Mouse (Mus musculus): ENCODE data around the gene Dolpp1. TPM values are rescaled to one million over a fixed set of nuclear protein-coding genes. Genes with fewer than 3 reads are reported as not detected.

Gene Dolpp1
- polyA plus RNA-seq, 1 experiment from 2014 or later: 29.8 TPM

DNA sequence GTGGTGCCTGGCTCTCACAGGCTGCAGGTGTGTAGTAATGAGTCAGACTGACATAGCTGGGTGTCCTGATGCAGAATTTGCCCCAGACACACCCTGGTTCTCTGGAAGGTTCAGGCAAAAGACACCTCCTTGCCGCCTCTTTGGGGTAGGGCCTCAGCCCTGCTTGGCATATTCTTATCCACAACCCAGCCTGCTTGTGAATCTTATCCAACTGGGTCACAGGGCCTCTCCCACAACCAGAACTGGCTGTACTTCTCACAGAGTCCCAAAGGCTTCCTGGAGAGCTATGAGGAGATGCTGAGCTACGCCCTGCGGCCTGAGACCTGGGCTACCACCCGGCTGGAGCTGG, 10.7 kb upstream of the Dolpp1 start:
- peak overlapping the region; percentile 74 for H3K27ac ChIP-seq (replicated peaks)
- 73% methylated on average over 4 of the region's 4 CpGs for WGBS

DNA sequence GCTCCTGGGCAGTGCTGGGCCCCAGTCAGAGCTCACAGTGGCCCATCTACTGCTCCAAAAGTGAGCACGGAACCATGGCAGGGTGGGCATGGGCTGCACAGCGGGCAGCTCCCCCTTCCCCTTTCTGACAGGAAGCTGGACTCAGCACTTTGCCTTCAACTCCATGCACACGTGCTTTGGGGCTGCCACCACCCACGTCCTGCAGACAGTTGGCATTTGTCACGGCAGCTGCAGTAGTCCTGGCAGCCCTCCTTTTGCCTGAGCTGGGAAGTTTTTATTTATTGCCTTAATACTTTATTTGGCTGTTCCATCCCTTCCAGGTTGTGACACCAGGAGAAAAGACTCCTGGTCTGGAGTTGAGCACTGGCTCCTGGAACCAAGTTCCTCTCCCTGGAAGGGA, 7.2 kb upstream of the Dolpp1 start:
- Histone ChIP-seq H3K9ac (ENCODE audit: low read length) (no peak overlapping the region), H3K4me2 (replicated peaks; ENCODE audit: low read depth) (no peak overlapping the region), H3K9me3 (ENCODE audit: control insufficient read depth, low read length) (no peaks in the 10 kb centered on the region), H3K27ac (replicated peaks) (no peak overlapping the region), H3K4me1 (replicated peaks; ENCODE audit: control insufficient read depth, insufficient read depth) (no peaks in the 10 kb centered on the region), H3K4me3 (ENCODE audit: low read depth, low read length) (no peak overlapping the region), H3K27me3 (ENCODE audit: control insufficient read depth, insufficient read depth, low read length) (no peaks in the 10 kb centered on the region), H3K36me3 (ENCODE audit: control insufficient read depth, insufficient read depth, low read length) (peaks cover 11% of the 10 kb centered on the region; the same call in 1 of the 2 replicates)
- TF ChIP-seq CTCF (IDR thresholded peaks at IDR 0.05; ENCODE audit: low read depth) (no peak), EP300 (optimal IDR thresholded peaks at IDR 0.05) (no peak)
- WGBS: 73% methylated on average over 5 of the region's 5 CpGs
- DNase-seq (ENCODE audit: low spot score) (no peak), ATAC-seq (ENCODE audit: low FRiP score, low TSS enrichment) (no peak)

More for the DNA sequence above, 10.7 kb upstream of the Dolpp1 start:
- H3K9me3 ChIP-seq (ENCODE audit: control insufficient read depth, low read length): no peaks in the 10 kb centered on the region
- H3K4me3 ChIP-seq (ENCODE audit: low read depth, low read length): no peak overlapping the region
- TF ChIP-seq EP300 (optimal IDR thresholded peaks at IDR 0.05) (no peak), CTCF (IDR thresholded peaks at IDR 0.05; ENCODE audit: low read depth) (no peak)
- no peak for DNase-seq (ENCODE audit: low spot score)
- peaks cover 19% of the 10 kb centered on the region for H3K36me3 ChIP-seq (ENCODE audit: control insufficient read depth, insufficient read depth, low read length)
- H3K4me2 ChIP-seq (replicated peaks; ENCODE audit: low read depth): no peak overlapping the region
- H3K27me3 ChIP-seq (ENCODE audit: control insufficient read depth, insufficient read depth, low read length): no peaks in the 10 kb centered on the region
- no peaks in the 10 kb centered on the region for H3K4me1 ChIP-seq (replicated peaks; ENCODE audit: control insufficient read depth, insufficient read depth)
- no peak overlapping the region for H3K9ac ChIP-seq (ENCODE audit: low read length)
- peak; percentile 77 for ATAC-seq (ENCODE audit: low FRiP score, low TSS enrichment)

DNA sequence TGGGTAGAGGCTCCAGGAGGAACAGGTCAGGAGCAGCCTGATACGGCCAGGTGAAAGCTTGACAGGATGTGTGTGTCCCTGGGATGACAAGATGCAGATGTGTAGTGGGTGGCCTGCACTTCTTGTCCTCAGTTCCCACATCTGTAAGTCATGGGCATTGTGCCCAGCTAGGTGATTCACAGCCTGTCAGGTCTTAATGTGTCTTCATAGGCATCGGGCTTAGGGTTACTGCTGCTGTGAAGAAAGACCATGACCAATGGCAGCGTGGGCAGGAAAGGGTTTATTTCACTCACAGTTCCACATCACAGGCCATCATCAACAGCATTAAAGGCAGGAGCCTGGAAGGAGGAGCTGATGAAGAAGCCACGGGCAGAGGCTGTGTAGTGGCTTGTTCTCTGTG, 6.5 kb upstream of the Dolpp1 start:
- 74% methylated on average over 4 of the region's 4 CpGs for WGBS
- Histone ChIP-seq H3K4me1 (replicated peaks; ENCODE audit: control insufficient read depth, insufficient read depth) (no peaks in the 10 kb centered on the region), H3K9me3 (ENCODE audit: control insufficient read depth, low read length) (no peaks in the 10 kb centered on the region), H3K36me3 (ENCODE audit: control insufficient read depth, insufficient read depth, low read length) (peaks cover 11% of the 10 kb centered on the region; the same call in 1 of the 2 replicates), H3K27me3 (ENCODE audit: control insufficient read depth, insufficient read depth, low read length) (no peaks in the 10 kb centered on the region), H3K4me3 (ENCODE audit: low read depth, low read length) (no peak overlapping the region), H3K4me2 (replicated peaks; ENCODE audit: low read depth) (no peak overlapping the region), H3K9ac (ENCODE audit: low read length) (no peak overlapping the region), H3K27ac (replicated peaks) (no peak overlapping the region)
- no peak for ATAC-seq (ENCODE audit: low FRiP score, low TSS enrichment)
- TF ChIP-seq EP300 (optimal IDR thresholded peaks at IDR 0.05) (no peak), CTCF (IDR thresholded peaks at IDR 0.05; ENCODE audit: low read depth) (no peak)
- no peak for DNase-seq (ENCODE audit: low spot score)

DNA sequence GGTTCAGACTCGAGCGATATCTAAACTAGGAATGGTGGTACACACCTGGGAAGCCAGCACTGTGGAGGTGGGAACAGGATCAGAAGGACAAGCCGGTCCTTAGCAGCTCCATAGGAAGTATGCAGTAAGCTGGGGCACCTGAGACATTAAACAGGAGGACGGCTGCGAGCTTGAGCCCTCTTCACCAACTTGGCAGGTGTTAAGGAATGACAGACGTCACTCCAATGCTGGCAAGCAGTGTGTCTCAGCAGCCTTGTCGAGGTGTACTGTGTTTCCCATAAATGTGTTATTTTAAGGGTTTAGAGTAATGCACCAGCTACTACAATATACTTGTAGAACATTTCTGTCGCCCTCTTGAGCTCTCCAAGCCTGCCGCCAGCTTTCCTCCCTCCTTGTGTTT, 5.1 kb upstream of the Dolpp1 start:
- WGBS: 84% methylated on average over 9 of the region's 9 CpGs
- ATAC-seq (ENCODE audit: low FRiP score, low TSS enrichment) (no peak), DNase-seq (ENCODE audit: low spot score) (no peak)
- no peaks in the 10 kb centered on the region for H3K27me3 ChIP-seq (ENCODE audit: control insufficient read depth, insufficient read depth, low read length)
- H3K36me3 ChIP-seq (ENCODE audit: control insufficient read depth, insufficient read depth, low read length): peaks cover 9% of the 10 kb centered on the region; the same call in 1 of the 2 replicates
- H3K4me2 ChIP-seq (replicated peaks; ENCODE audit: low read depth): no peak overlapping the region
- H3K9ac ChIP-seq (ENCODE audit: low read length): no peak overlapping the region
- TF ChIP-seq EP300 (optimal IDR thresholded peaks at IDR 0.05) (no peak), CTCF (IDR thresholded peaks at IDR 0.05; ENCODE audit: low read depth) (no peak)
- H3K4me3 ChIP-seq (ENCODE audit: low read depth, low read length): no peak overlapping the region
- no peak overlapping the region for H3K27ac ChIP-seq (replicated peaks)
- H3K9me3 ChIP-seq (ENCODE audit: control insufficient read depth, low read length): no peaks in the 10 kb centered on the region
- no peaks in the 10 kb centered on the region for H3K4me1 ChIP-seq (replicated peaks; ENCODE audit: control insufficient read depth, insufficient read depth)

DNA sequence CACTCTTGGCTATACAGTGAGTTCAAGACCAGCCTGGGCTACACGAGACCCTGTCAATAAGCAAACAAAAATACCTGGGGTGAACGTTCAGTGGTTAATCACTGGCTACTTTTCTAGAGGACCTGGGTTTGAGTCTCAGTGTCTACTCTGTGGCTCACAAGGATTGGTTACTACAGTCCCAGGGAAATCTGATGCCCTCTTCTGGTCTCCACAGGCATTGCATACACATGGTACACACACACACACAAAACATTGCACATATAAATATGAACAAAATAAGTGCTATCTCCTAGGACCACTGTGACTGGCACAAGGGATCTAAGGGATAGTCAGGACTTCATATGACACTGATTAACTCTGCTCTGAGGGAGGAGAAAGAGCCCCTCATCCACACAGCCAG, 3.1 kb upstream of the Dolpp1 start:
- Histone ChIP-seq H3K4me3 (ENCODE audit: low read depth, low read length) (no peak overlapping the region), H3K9ac (ENCODE audit: low read length) (no peak overlapping the region), H3K4me2 (replicated peaks; ENCODE audit: low read depth) (no peak overlapping the region), H3K36me3 (ENCODE audit: control insufficient read depth, insufficient read depth, low read length) (0 out of 2 replicates have a peak, but pooled peaks cover under 1% of the 10 kb centered on the region), H3K27ac (replicated peaks) (no peak overlapping the region), H3K27me3 (ENCODE audit: control insufficient read depth, insufficient read depth, low read length) (no peaks in the 10 kb centered on the region), H3K9me3 (ENCODE audit: control insufficient read depth, low read length) (no peaks in the 10 kb centered on the region), H3K4me1 (replicated peaks; ENCODE audit: control insufficient read depth, insufficient read depth) (peaks cover 4% of the 10 kb centered on the region; the same call in 1 of the 2 replicates)
- whole genome bisulfite sequencing: 89% methylated on average over 2 of the region's 2 CpGs
- DNase-seq (ENCODE audit: low spot score): no peak
- no peak for ATAC-seq (ENCODE audit: low FRiP score, low TSS enrichment)
- TF ChIP-seq EP300 (optimal IDR thresholded peaks at IDR 0.05): no peak
- TF ChIP-seq CTCF (IDR thresholded peaks at IDR 0.05; ENCODE audit: low read depth): peak; percentile 49

DNA sequence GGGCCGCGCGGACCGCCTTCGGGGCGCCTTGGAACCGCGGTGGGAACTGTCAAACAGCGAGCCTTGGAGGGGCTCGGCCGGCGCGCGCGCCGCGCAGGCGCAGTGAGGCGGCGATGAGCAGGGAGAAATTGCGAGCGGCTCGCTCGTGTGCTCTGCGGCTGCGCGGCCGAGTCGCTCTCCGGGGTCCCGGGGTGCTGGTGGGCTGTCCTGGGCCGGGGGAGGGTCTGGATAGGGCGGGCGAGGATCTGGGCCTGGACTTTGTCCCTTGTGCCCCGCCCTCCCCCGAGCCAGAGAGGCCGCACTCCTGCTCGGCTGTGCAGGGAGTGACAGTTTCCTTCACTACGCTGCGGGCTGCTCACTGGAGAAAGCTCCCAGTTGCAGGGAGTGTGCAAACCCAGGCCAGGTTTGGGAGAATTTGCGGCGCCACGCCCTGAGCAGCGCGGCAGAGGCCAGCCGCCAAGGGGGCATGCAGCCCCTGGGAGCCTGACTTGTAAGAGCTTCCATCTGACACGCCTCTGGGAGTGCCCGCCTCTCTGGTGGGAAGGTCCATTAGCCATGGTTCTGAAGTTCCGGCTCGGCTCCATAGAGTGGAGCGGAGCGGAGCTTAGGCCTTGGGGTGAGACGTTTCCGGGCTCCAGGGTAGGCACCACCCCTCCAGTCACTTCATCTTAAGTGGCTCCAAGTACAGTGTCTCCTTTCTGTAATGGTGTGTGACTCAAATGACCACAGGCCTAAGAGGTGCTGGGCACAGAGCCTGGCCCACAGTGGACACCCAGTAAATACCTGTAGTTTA, 719 bp downstream of the Dolpp1 start:
- Histone ChIP-seq H3K36me3 (ENCODE audit: control insufficient read depth, insufficient read depth, low read length) (peaks cover 4% of the 10 kb centered on the region; the same call in 1 of the 2 replicates), H3K9me3 (ENCODE audit: control insufficient read depth, low read length) (no peaks in the 10 kb centered on the region), H3K27ac (replicated peaks) (peak overlapping the region; percentile 86), H3K4me3 (ENCODE audit: low read depth, low read length) (peak overlapping the region; percentile 87), H3K9ac (ENCODE audit: low read length) (peak overlapping the region; percentile 75), H3K4me1 (replicated peaks; ENCODE audit: control insufficient read depth, insufficient read depth) (peaks cover 4% of the 10 kb centered on the region; the same call in 1 of the 2 replicates), H3K4me2 (replicated peaks; ENCODE audit: low read depth) (peak overlapping the region; percentile 68), H3K27me3 (ENCODE audit: control insufficient read depth, insufficient read depth, low read length) (no peaks in the 10 kb centered on the region)
- 1% methylated on average over 43 of the region's 54 CpGs for WGBS
- TF ChIP-seq CTCF (IDR thresholded peaks at IDR 0.05; ENCODE audit: low read depth) (no peak), EP300 (optimal IDR thresholded peaks at IDR 0.05) (no peak)
- DNase-seq (ENCODE audit: low spot score): peak; percentile 82
- peak; percentile 53 for ATAC-seq (ENCODE audit: low FRiP score, low TSS enrichment)
